Mouse (Mus musculus): ENCODE measurements around the gene Cox16.

The Cox16 gene

DNA sequence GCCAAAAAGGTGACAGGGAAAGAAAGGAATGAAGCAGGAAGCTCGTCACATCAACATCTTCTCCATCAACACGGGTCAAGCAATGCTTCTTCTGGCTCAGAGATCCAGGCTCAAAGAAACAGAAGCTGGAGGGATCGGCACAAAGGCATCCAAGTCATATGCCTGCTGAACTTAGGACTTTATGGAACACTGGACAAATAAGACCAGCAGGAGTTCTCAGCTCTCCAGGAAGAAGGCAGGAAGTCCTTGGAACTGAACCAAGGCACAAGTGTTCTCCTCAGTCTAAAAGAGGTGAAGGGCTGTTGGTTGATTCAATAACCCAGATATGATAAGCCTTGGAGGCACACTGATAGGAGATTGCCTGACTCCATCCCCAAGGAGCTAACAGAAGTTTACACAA is 159.9 kb downstream of the Cox16 start:
- DNase-seq (ENCODE audit: low spot score in 2 of 2): no peak

DNA sequence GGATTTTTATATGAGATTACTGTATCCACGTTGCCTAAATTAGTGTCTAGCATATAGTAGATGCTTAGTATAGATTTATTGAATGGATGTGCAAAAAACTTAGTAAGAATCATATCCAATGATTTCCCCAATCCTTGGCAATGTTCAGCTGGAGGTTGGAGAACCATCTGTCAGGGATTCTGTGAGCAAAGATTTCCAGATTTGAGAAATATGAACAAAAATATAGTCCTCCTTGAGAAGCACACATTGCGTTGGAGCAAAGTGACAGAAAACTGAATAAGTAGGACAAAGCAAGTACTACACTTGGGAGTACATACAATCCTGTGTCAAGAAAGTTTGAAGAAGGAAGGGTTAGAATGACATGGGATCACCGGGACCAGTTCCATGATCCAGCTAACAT is 160.8 kb downstream of the Cox16 start:
- DNase-seq (ENCODE audit: low spot score in 2 of 2): peak; percentile 24 to 78

GRCm38 (mm10) chr12:81321021-81321420 is 163.9 kb downstream of the Cox16 start:
- DNase-seq (ENCODE audit: low spot score in 2 of 2): no peak

DNA sequence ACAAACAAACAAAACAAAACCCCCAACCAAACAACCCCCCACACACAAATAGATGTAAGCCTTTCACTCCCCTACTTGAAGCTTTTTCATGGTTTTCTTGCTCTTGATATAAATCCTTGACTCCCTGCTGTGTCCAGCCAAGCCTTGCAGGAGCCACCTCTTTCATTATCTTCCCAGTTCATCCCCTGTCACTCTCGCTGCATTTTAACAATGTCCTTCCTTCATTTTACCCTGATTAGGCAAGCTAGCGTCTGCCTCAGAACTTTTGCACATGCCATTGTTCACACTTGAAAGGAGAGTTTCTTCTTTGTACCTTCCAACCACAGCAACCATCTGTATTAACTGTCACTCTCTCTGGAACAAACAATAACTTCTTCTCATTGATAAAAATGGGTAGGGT is 167.1 kb downstream of the Cox16 start:
- DNase-seq (ENCODE audit: low spot score in 2 of 2): no peak

DNA sequence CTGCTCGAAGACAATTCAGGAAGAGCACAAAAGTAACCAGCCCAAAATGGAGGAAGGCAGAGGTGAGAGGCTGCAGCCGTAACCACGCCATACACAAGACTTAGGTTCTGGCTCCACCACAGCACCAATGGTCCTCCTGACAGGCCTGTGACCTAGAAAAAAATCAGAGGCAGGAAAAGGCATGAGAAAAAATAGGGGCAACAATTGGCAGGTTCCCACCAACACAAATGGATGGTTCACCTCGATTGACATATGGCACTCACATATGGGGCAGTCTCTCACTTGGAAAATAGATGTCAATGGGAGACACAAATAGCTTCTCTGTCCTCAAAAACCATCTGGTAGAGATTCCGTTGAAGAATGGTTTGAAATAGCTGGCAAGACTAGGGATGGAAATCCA is 169.0 kb downstream of the Cox16 start:
- DNase-seq (ENCODE audit: low spot score in 2 of 2): peak in 1 of 2 experiments; percentile 51

All from frontal cortex, postnatal 36 days (tissue).